Mouse (Mus musculus): ENCODE results near the gene Clca2. TPM values are rescaled to one million over a fixed set of nuclear protein-coding genes. Genes with fewer than 3 reads are reported as not detected.
"Not testable (repeated sequence)": the region's sequence is repeated elsewhere in the genome, so short reads cannot be mapped to it uniquely, and the experiment has no call there.

Gene Clca2
- polyA plus RNA-seq, 1 experiment from 2014 or later, result not detected

DNA sequence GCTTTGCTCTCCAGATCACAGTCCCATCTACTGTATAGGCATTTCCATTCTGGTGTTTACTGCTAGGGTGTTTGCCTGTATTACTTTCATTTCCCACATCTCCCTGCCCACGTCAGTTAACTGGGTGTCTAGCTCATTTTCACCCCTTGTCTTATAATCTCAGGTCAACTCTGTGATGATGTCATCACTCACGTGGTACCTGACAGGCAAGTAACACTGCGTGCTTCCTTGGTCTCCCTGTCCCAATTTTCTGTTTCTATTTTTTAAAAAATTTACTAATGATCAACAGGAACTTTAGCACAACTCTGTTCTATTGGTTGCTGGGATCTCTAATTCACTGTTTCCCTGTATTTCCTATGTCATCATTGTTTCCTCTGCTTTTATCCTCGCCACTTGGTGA lies 30.3 kb downstream of the Clca2 start:
- no peaks in the 10 kb centered on the region for H3K27me3 ChIP-seq (ENCODE audit: control insufficient read depth, insufficient read depth, low read length)
- H3K9me3 ChIP-seq (ENCODE audit: control insufficient read depth, low read length), result no peaks in the 10 kb centered on the region
- H3K9ac ChIP-seq (replicated peaks; ENCODE audit: low read length), result no peak overlapping the region
- WGBS, result 86% methylated on average over 4 of the region's 4 CpGs
- no peak for DNase-seq
- H3K4me3 ChIP-seq (replicated peaks; ENCODE audit: low read depth, low read length), result no peak overlapping the region
- H3K36me3 ChIP-seq (ENCODE audit: control insufficient read depth, insufficient read depth, low read length), result no peaks in the 10 kb centered on the region
- H3K27ac ChIP-seq (replicated peaks; ENCODE audit: low read depth, low read length), result no peak overlapping the region
- ATAC-seq (ENCODE audit: low FRiP score, low TSS enrichment), result no peak
- no peaks in the 10 kb centered on the region for H3K4me1 ChIP-seq (ENCODE audit: control insufficient read depth, insufficient read depth, low read length)
- H3K4me2 ChIP-seq (ENCODE audit: low read length), result no peak overlapping the region

DNA sequence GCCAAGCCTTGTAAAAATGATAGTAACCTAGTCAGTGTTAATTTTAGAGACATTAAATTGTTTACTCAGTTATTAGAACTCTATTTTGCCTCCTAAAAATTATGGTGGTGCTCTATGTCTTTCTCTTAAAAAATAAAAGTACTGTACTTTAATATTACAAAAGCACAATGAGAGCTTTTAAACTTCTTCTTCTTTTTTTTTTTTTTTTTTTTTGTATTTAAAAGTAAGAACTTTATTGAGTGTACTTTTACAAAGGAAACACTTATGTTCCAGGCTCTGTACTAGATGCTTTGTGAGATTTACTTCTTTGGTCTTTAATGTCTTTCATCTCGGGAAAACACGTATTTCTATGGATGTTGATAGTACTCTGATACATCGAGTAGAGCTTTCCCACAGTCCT lies 44.1 kb downstream of the Clca2 start:
- H3K4me1 ChIP-seq (ENCODE audit: control insufficient read depth, insufficient read depth, low read length); H3K4me3 ChIP-seq (replicated peaks; ENCODE audit: low read depth, low read length); H3K4me2 ChIP-seq (ENCODE audit: low read length); H3K9me3 ChIP-seq (ENCODE audit: control insufficient read depth, low read length); H3K27ac ChIP-seq (replicated peaks; ENCODE audit: low read depth, low read length); H3K9ac ChIP-seq (replicated peaks; ENCODE audit: low read length); H3K27me3 ChIP-seq (ENCODE audit: control insufficient read depth, insufficient read depth, low read length); H3K36me3 ChIP-seq (ENCODE audit: control insufficient read depth, insufficient read depth, low read length); DNase-seq; ATAC-seq (ENCODE audit: low FRiP score, low TSS enrichment): not testable (repeated sequence)
- 96% methylated on average over 3 of the region's 3 CpGs for WGBS

DNA sequence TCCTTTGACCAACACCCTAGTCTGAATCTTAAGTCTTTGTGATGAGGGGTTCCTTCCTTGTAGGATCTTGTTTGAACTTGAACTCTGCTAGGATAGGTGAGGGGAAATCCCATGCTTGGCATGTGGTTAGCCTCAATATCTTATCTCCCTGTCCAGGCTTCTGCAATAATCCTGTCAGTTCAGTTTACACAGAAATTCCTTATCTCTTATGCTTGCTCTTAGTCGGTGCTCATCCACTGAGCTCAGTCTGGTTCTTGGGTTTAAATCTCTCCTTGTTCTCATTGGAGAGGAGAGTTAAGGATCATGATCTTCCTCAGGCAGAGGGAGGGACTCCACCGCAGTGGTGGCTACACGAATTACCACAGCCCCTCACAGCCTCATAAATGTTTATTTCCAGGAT lies 49.4 kb downstream of the Clca2 start:
- Histone ChIP-seq H3K4me1 (ENCODE audit: control insufficient read depth, insufficient read depth, low read length) (no peaks in the 10 kb centered on the region), H3K9me3 (ENCODE audit: control insufficient read depth, low read length) (no peaks in the 10 kb centered on the region), H3K4me3 (replicated peaks; ENCODE audit: low read depth, low read length) (no peak overlapping the region), H3K27me3 (ENCODE audit: control insufficient read depth, insufficient read depth, low read length) (no peaks in the 10 kb centered on the region), H3K9ac (replicated peaks; ENCODE audit: low read length) (no peak overlapping the region), H3K27ac (replicated peaks; ENCODE audit: low read depth, low read length) (no peak overlapping the region), H3K36me3 (ENCODE audit: control insufficient read depth, insufficient read depth, low read length) (no peaks in the 10 kb centered on the region), H3K4me2 (ENCODE audit: low read length) (no peak overlapping the region)
- ATAC-seq (ENCODE audit: low FRiP score, low TSS enrichment) (no peak), DNase-seq (no peak)
- 77% methylated on average over 3 of the region's 3 CpGs for whole genome bisulfite sequencing

DNA sequence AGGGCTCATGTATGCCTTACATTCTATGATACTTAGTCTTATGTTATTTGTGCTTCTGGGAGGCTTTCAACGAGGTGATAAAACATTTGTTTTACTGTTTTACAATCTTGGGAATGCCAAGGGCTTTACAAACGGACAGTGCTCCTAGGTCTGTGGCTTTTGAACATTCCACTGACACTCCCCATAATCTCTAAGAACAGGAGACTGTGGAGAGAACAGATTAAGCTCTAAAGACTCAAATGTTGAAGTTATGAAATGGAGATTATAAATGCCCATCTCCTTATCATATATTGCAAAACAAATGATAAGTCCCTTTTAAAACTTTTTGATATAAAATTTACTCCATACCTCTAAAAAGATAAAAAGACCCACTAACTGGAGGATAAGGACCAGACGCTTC lies 60.4 kb downstream of the Clca2 start:
- Histone ChIP-seq H3K36me3 (ENCODE audit: control insufficient read depth, insufficient read depth, low read length) (no peaks in the 10 kb centered on the region), H3K4me2 (ENCODE audit: low read length) (no peak overlapping the region), H3K4me1 (ENCODE audit: control insufficient read depth, insufficient read depth, low read length) (no peaks in the 10 kb centered on the region), H3K9ac (replicated peaks; ENCODE audit: low read length) (no peak overlapping the region), H3K27ac (replicated peaks; ENCODE audit: low read depth, low read length) (no peak overlapping the region), H3K9me3 (ENCODE audit: control insufficient read depth, low read length) (no peaks in the 10 kb centered on the region), H3K27me3 (ENCODE audit: control insufficient read depth, insufficient read depth, low read length) (no peaks in the 10 kb centered on the region), H3K4me3 (replicated peaks; ENCODE audit: low read depth, low read length) (no peak overlapping the region)
- ATAC-seq (ENCODE audit: low FRiP score, low TSS enrichment) (no peak), DNase-seq (no peak)
- 79% methylated on average over 3 of the region's 3 CpGs for WGBS

DNA sequence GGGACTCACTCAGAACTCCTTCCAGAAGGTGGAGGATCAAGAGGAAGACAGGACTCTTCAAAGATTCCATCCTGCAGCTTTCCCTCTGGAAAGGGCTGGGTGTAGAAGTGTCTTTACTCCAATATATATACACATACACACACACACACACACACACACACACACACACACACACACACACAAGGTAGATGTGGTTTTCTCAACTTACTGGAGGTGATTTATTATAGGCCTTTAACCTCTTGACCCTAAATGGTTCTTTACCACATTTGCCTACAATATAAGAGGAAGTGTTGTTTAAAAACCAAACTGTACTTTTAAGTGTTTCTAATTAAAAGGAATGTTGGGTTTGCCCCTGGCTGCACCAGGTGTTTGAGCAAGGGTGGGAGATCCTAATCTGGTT lies 66.6 kb downstream of the Clca2 start, which contains the start of gene Clca1:
Gene Clca1 (minus strand): TSS at position 101 of the 400 bp plus-strand sequence.
- Histone ChIP-seq H3K27me3 (ENCODE audit: control insufficient read depth, insufficient read depth, low read length) (no peaks in the 10 kb centered on the region), H3K4me3 (replicated peaks; ENCODE audit: low read depth, low read length) (no peak within 1 kb of the TSS), H3K4me2 (ENCODE audit: low read length) (no peak within 1 kb of the TSS), H3K9ac (replicated peaks; ENCODE audit: low read length) (no peak within 1 kb of the TSS), H3K9me3 (ENCODE audit: control insufficient read depth, low read length) (no peaks in the 10 kb centered on the region), H3K4me1 (ENCODE audit: control insufficient read depth, insufficient read depth, low read length) (no peaks in the 10 kb centered on the region), H3K27ac (replicated peaks; ENCODE audit: low read depth, low read length) (no peak within 1 kb of the TSS), H3K36me3 (ENCODE audit: control insufficient read depth, insufficient read depth, low read length) (no peaks in the 10 kb centered on the region)
- DNase-seq, result no peak
- ATAC-seq (ENCODE audit: low FRiP score, low TSS enrichment), result no peak

GRCm38 (mm10) chr3:145028036-145028435 lies 71.2 kb downstream of the Clca2 start:
- DNase-seq (no peak), ATAC-seq (ENCODE audit: low FRiP score, low TSS enrichment) (no peak)
- H3K9me3 ChIP-seq (ENCODE audit: control insufficient read depth, low read length), result no peaks in the 10 kb centered on the region
- H3K4me1 ChIP-seq (ENCODE audit: control insufficient read depth, insufficient read depth, low read length), result no peaks in the 10 kb centered on the region
- WGBS, result 69% methylated on average over 3 of the region's 3 CpGs
- H3K27ac ChIP-seq (replicated peaks; ENCODE audit: low read depth, low read length), result no peak overlapping the region
- no peak overlapping the region for H3K4me2 ChIP-seq (ENCODE audit: low read length)
- no peak overlapping the region for H3K4me3 ChIP-seq (replicated peaks; ENCODE audit: low read depth, low read length)
- H3K27me3 ChIP-seq (ENCODE audit: control insufficient read depth, insufficient read depth, low read length), result no peaks in the 10 kb centered on the region
- H3K36me3 ChIP-seq (ENCODE audit: control insufficient read depth, insufficient read depth, low read length), result no peaks in the 10 kb centered on the region
- H3K9ac ChIP-seq (replicated peaks; ENCODE audit: low read length), result no peak overlapping the region

- DNase-seq (peak; percentile 72), ATAC-seq (ENCODE audit: low FRiP score, low TSS enrichment) (no peak)
- Histone ChIP-seq H3K9me3 (ENCODE audit: control insufficient read depth, low read length) (no peaks in the 10 kb centered on the region), H3K4me2 (ENCODE audit: low read length) (no peak overlapping the region), H3K4me1 (ENCODE audit: control insufficient read depth, insufficient read depth, low read length) (no peaks in the 10 kb centered on the region), H3K9ac (replicated peaks; ENCODE audit: low read length) (no peak overlapping the region), H3K4me3 (replicated peaks; ENCODE audit: low read depth, low read length) (no peak overlapping the region), H3K27me3 (ENCODE audit: control insufficient read depth, insufficient read depth, low read length) (no peaks in the 10 kb centered on the region), H3K27ac (replicated peaks; ENCODE audit: low read depth, low read length) (no peak overlapping the region), H3K36me3 (ENCODE audit: control insufficient read depth, insufficient read depth, low read length) (no peaks in the 10 kb centered on the region)
- 31% methylated on average over 3 of the region's 3 CpGs for WGBS
These were observed 72.5 kb downstream of the Clca2 start for GRCm38 (mm10) chr3:145026750-145027149.

Other genes with a start within 250 kb of the Clca2 start
- gene Clca4b, start 166.9 kb downstream of the Clca2 start, polyA plus RNA-seq (2014; fragmentation: Nextera tagmentation; extraction: Ambion mirVana), result not detected in 2 replicates
- not detected in 2 replicates for gene Clca4a, start 124.4 kb downstream of the Clca2 start, polyA plus RNA-seq (2014; fragmentation: Nextera tagmentation; extraction: Ambion mirVana)
- gene Clca1, start 66.7 kb downstream of the Clca2 start, polyA plus RNA-seq (2014; fragmentation: Nextera tagmentation; extraction: Ambion mirVana), result not detected in 2 replicates
- gene Odf2l, start 19.1 kb upstream of the Clca2 start, polyA plus RNA-seq (2014; fragmentation: Nextera tagmentation; extraction: Ambion mirVana), result 13.3 and 14.2 TPM in 2 replicates
- gene Col24a1, start 193.0 kb upstream of the Clca2 start, polyA plus RNA-seq (2014; fragmentation: Nextera tagmentation; extraction: Ambion mirVana), result 0.31 and 0.37 TPM in 2 replicates

Measured in midbrain, embryonic 14.5 days (tissue).